Mouse (Mus musculus) cerebral cortex, adult 2 months (tissue): ENCODE data around the gene Rsrc1.

ENCODE experiments used
- WGBS: fragments of 180-500 bp; shearing (Covaris S2); methylation state at CpG from one replicate; pipeline ENCODE4 v1.1.7; 2018; 5-methylcytosine and 5-hydroxymethylcytosine counted together

Gene Rsrc1

GRCm38 (mm10) chr3:66981101-66981661 is at the start of gene Rsrc1:
Gene Rsrc1 (plus strand): TSS chr3:66981390.
- WGBS = 1% methylated on average over 62 of the region's 62 CpGs

- WGBS = 85% methylated on average over 10 of the region's 10 CpGs
Observed at GRCm38 (mm10) chr3:66939675-66940074, 41.5 kb upstream of the Rsrc1 start.

DNA sequence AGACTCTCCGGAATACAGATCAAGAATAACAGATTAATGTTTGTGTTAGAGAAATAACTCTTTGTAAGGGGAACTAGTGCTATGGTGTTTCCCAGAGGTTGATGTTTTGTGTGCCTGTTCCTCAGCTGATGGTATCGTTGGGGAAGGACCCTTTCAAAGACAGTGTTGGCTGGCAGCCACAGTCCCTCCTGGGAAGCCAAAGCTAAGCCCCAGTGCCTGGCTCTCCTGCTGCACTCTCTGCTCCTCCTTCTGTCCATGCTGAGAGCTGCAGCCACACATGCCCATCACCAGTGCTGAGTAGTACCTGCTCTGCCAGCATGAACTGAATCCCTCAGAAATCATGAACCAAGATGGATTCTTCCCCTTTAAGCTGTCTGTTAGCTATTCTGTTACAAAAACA is 26.1 kb upstream of the Rsrc1 start:
- WGBS = 60% methylated on average over 2 of the region's 2 CpGs

DNA sequence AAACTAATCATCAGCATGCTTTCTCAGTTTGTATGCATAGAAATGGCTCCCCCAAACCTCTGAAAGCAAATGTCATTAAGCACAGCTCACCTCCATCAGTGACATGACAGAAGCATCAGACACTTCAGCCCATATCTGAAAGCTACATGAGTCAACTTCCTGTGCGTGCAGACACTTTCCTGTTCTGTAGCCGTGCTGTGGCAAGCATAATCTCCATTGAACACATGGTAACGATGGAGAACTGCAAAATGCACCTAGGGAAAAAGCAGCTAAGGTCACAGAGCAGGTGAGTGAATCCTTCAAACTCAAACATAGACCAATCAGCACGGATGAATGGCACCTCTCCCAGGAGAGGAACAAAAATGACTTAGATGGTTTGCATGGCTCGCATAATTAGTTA is 21.2 kb upstream of the Rsrc1 start:
- 82% methylated on average over 5 of the region's 5 CpGs for WGBS

DNA sequence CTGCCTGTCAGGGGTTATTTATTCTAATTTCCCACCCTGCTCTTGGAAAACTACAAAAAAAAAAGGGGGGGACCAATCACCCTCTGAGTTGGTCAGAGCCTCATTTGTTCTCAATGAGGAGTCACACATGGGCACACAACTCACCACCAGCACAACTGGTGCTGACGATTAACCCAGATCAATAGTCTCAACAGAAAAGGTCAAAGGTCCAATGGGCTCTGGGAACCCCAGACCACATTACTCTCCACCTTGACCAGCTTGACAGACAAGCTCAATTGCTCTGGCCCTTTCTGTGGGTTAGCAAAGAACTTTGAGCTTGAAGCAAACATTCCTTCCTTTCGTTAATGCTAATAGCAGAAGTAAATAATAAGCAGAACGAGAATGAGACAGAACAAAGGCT is 16.3 kb upstream of the Rsrc1 start:
- 56% methylated on average over 3 of the region's 3 CpGs for WGBS

GRCm38 (mm10) chr3:66967508-66967907 is 13.7 kb upstream of the Rsrc1 start:
- WGBS = 58% methylated on average over 4 of the region's 4 CpGs

DNA sequence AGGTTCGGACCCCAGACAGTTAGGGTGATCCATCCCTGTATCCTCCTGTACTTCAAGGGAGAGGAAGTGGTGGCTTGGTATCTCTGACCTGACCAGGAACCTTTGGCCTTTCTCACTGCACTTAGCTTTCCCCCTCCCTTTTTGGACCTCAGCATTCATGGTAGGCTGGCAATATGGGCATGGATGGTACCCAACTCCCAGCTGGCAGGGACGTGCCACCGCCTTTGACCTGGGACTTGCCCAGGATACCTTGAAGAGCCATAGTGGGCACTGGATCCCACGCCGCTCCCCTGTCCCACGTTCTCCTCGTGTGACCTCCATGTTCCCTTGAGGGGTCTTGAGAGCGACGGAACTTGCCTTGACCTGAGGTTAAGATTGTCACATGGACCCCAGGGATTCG is 10.9 kb upstream of the Rsrc1 start:
- 5% methylated on average over 10 of the region's 10 CpGs for WGBS

DNA sequence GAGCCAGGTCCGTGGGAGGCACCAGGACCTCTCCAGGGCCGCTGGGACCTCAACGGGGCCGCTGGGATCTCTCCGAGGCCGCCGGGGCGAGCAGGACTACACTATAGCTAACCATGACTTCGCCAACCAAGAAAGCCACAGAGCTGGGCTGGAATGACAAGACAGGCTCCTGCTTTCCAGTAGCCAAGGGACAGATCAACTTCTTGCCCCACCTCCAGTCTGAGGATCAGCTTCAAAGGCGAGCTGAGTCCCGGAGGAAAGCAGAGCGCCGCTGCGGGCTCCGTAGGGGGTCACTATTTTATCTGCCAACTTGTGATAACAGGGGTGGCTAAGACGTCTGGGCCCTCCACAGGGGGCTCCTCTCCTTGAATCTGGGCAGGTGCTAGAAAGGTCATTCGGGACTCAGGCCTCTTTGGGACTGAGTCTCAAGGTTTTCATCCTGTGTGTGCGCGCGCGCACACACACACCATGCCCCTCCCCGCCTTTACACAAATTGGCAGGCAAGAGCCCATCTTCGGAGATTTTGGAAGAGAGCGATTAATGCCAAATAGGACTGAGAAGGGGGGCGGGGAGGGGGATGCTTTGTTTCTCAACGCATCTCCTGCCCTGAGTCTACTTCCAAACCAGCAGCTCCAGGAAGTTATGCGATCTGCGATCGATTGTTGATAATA is 10.4 kb upstream of the Rsrc1 start:
- WGBS = 2% methylated on average over 29 of the region's 29 CpGs

- WGBS = 6% methylated on average over 16 of the region's 16 CpGs
Observed at GRCm38 (mm10) chr3:66972191-66972950, 8.8 kb upstream of the Rsrc1 start.

GRCm38 (mm10) chr3:66973391-66973943 is 7.7 kb upstream of the Rsrc1 start:
- WGBS = 1% methylated on average over 59 of the region's 59 CpGs

DNA sequence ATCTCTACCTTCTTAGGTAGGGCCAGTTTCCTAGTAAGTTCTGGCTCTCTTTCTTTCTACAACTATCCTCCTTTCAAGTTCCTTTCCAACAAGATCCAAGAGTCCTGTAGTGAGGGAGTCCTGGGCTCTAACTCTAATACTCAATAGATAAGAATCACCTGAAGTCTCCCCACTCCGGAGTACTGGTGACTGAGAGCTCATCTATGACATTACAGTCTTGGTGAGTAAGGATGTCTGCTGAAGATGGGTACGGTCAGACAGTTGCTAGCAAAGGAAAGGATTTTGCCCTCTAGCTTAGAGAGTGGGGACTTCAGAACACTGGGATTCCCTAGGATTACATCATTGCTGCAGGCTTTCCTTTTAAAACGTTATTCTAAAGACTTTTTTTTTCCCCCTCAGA is 6.7 kb upstream of the Rsrc1 start:
- 10% methylated on average over 3 of the region's 3 CpGs for WGBS

GRCm38 (mm10) chr3:66976889-66977615 is 4.1 kb upstream of the Rsrc1 start:
- 8% methylated on average over 13 of the region's 13 CpGs for WGBS

GRCm38 (mm10) chr3:66977811-66978456 is 3.3 kb upstream of the Rsrc1 start:
- WGBS = 4% methylated on average over 25 of the region's 25 CpGs

DNA sequence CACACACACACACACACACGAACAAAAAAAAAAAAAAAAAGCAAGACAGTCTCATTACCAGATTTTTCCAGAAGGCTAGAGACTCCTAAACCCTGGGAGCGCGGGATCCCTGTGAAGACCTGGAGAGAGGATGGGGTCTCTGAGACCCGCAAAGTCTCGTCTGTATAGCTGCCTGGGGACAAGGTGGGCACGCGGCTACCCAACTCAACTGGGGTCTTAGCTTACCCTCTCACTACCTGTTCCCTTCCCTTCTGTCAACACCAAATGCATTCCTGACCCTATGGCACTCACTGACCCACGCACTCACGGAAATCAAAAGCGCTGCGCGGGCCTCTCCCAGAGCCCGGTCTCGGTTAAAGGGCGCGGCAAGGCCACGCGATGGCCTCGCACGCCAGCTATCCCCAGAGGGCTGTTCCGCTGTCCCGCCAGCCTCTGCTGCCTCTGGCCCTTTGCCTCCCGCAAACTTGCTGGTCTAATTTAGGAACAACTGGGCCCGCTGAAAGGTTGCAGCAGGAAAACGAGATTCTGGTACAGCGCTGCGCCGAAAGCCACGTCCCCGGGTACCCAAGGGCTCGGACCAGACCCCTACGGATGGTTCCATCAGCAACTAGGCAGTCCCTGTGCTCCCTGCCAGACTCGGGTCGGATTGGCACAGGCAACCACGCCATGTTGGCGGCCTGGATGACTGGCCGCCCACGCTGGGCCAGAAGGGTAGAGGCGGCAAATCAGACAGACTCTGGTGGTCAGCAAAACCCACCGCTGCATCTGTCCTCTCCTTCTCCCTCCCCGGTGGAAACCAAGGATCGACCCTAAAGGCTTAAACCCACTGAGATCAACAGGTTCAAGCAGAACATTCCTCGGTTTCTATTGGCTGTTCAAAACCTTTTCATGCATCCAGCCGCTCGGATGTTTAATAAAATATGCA is 2.5 kb upstream of the Rsrc1 start:
- 4% methylated on average over 45 of the region's 45 CpGs for WGBS

GRCm38 (mm10) chr3:66979491-66979890 is 1.7 kb upstream of the Rsrc1 start:
- WGBS = 8% methylated on average over 9 of the region's 9 CpGs

GRCm38 (mm10) chr3:66980111-66980975 is 847 bp upstream of the Rsrc1 start:
- 5% methylated on average over 29 of the region's 29 CpGs for WGBS

DNA sequence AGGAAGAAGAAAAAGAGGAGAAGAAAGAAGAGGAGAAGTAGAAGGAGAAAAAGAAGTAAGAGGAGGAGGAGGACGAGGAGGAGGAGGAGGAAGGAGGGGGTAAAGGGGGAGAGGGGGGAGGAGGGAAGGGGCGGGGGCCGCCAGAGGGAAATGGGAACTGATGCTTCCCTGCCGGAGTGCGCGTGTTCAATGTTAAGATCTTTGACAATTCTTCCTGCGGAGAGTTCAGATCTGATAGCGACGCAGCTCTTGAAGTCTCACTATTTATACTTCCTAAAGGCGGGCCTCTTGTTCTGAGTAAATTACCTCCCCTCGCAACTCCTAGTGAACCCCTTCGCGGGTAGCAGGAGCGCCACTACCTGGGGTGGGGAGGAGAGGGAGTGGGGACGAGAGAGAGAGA is 516 bp downstream of the Rsrc1 start, which contains the start of gene Shox2:
TSS of gene Shox2 (minus strand) at position 66 of the 400 bp plus-strand sequence.
- 1% methylated on average over 14 of the region's 15 CpGs for WGBS

GRCm38 (mm10) chr3:66982181-66982911 is 1.2 kb downstream of the Rsrc1 start:
- WGBS = 3% methylated on average over 29 of the region's 29 CpGs

GRCm38 (mm10) chr3:66983481-66983880 is 2.3 kb downstream of the Rsrc1 start:
- WGBS = 22% methylated on average over 3 of the region's 3 CpGs
